Mouse (Mus musculus) kidney, embryonic 15.5 days (tissue): ENCODE results near the gene Maats1. TPM values are rescaled to one million over a fixed set of nuclear protein-coding genes. Genes with fewer than 3 reads are reported as not detected.

Experiments used
- polyA plus RNA-seq: library from polyadenylated mRNA; unstranded; fragments of >200 nt; fragmentation: Nextera tagmentation; extraction: Ambion mirVana; gene quantifications from 2 replicates; pipeline ENCODE4 v1.2.1, GENCODE M21; 2015

Gene Maats1
- polyA plus RNA-seq, 1 experiment from 2014 or later: 0.27 TPM

Other genes starting within 250 kb of the Maats1 start
- 0.35 and 0.49 TPM in 2 replicates for gene Nr1i2, start 47.3 kb downstream of the Maats1 start, polyA plus RNA-seq
- gene Cox17, start 4.8 kb upstream of the Maats1 start, polyA plus RNA-seq: 167 and 189 TPM in 2 replicates
- gene Gm21987, start 4.9 kb upstream of the Maats1 start, polyA plus RNA-seq: not detected in 2 replicates
- 1.1 and 5.7 TPM in 2 replicates for gene Popdc2, start 20.1 kb upstream of the Maats1 start, polyA plus RNA-seq
- gene Pla1a, start 91.0 kb upstream of the Maats1 start, polyA plus RNA-seq: 3.9 and 4.2 TPM in 2 replicates
- gene Adprh, start 110.6 kb upstream of the Maats1 start, polyA plus RNA-seq: 93.2 and 102 TPM in 2 replicates
- 0.29 and 0.50 TPM in 2 replicates for gene Cd80, start 113.4 kb upstream of the Maats1 start, polyA plus RNA-seq
- 32.1 and 32.3 TPM in 2 replicates for gene Timmdc1, start 180.5 kb upstream of the Maats1 start, polyA plus RNA-seq
- gene Poglut1, start 208.1 kb upstream of the Maats1 start, polyA plus RNA-seq: 58.0 and 60.6 TPM in 2 replicates
- 118 and 125 TPM in 2 replicates for gene Tmem39a, start 216.6 kb upstream of the Maats1 start, polyA plus RNA-seq